Mouse (Mus musculus) heart, adult 8-10 months (tissue): Measurements from ENCODE around the gene Snx8. TPM values are rescaled to one million over a fixed set of nuclear protein-coding genes. Genes with fewer than 3 reads are reported as not detected.

ENCODE experiments used
- microRNA-seq: library from miRNA; unstranded; fragments of <30 nt; microRNA quantifications from one replicate; pipeline ENCODE4 v1.2.0, GENCODE M21; 2022
- total RNA-seq, 4 experiments: library from RNA; stranded (reverse); gene quantifications; 2 replicates each; pipeline ENCODE4 v1.2.4; 2022

The Snx8 gene
- total RNA-seq, 4 experiments from 2014 or later: 17.1 to 18.4 (median 18.1) TPM

Small RNAs within 50 kb of the gene (microRNA-seq; reads per million reads assigned to microRNA genes)
- not detected for gene Mir7038

Other genes starting within 250 kb of the Snx8 start
- gene Mad1l1, start 67.7 kb downstream of the Snx8 start, total RNA-seq: 10 to 100 TPM in 2 of 4 experiments, 1 to 10 TPM in 2; 9.0 to 11.3 (median 10.4) TPM
- gene Nudt1, start 67.6 kb downstream of the Snx8 start, total RNA-seq: 10 to 100 TPM in 2 of 4 experiments, 1 to 10 TPM in 2; 9.4 to 11.1 (median 10.1) TPM
- gene Mrm2, start 57.4 kb downstream of the Snx8 start, total RNA-seq: 10 to 100 TPM; 11.3 to 16.0 (median 14.6) TPM
- 10 to 100 TPM; 93.0 to 97.3 (median 95.6) TPM for gene Eif3b, start 30.1 kb upstream of the Snx8 start, total RNA-seq
- not detected for gene Gm4869, start 56.4 kb upstream of the Snx8 start, total RNA-seq
- gene Chst12, start 116.3 kb upstream of the Snx8 start, total RNA-seq: 1 to 10 TPM; 3.9 to 5.2 (median 4.6) TPM
- not detected for gene Grifin, start 175.8 kb upstream of the Snx8 start, total RNA-seq
- 1 to 10 TPM; 6.0 to 8.3 (median 6.9) TPM for gene Lfng, start 218.1 kb upstream of the Snx8 start, total RNA-seq